Mouse (Mus musculus) retina, adult 2 months (tissue): ENCODE results near the gene Zfp385c.

Source experiments
- DNase-seq: peaks from one replicate; pipeline ENCODE4 v3.0.0-alpha.2; 2012; ENCODE audit warnings: low read depth, low spot score

Zfp385c gene

DNA sequence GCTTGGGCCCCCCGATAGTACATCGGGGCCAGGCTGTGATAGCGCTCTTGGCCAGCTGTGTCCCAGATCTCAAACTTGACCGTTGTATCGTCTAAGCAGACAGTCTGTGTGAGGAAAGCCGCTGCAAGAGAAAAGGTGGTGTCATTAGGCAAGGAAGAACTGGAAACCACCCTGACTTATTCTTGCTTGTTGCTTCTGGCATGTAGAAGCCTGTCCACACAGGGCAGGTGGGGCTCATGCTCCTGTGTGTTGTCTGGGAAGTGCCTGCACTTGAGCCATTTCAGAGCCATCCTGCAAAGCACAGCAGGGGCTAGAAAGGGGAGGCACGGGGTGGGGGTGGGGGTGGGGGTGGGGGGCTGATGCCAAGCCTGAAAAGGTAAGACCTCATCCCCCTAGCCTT, 26.2 kb upstream of the Zfp385c start:
- DNase-seq = no peak

DNA sequence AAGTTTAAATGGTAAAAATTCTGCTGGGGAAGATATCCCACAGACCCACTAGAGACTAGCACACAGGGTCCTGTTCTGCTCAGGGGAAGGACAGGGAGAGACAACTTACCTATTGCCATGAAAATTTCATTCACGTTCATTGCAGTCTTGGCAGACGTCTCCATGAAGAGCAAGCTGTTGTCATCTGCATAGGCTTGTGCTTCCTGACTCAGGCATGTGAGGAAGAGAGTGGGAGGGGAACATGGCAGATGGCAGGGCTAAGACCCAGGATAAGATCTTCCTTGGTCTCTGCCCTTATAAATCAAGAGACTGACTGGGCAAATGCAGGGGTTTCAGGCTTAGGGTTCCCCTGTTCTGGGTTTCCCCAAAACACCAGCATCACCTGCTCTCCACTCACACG, 24.4 kb upstream of the Zfp385c start:
- no peak for DNase-seq

- no peak for DNase-seq
Measured at GRCm38 (mm10) chr11:100714948-100715347, 22.7 kb upstream of the Zfp385c start.

GRCm38 (mm10) chr11:100714534-100714915, 22.3 kb upstream of the Zfp385c start:
- DNase-seq = peak; percentile 45

DNA sequence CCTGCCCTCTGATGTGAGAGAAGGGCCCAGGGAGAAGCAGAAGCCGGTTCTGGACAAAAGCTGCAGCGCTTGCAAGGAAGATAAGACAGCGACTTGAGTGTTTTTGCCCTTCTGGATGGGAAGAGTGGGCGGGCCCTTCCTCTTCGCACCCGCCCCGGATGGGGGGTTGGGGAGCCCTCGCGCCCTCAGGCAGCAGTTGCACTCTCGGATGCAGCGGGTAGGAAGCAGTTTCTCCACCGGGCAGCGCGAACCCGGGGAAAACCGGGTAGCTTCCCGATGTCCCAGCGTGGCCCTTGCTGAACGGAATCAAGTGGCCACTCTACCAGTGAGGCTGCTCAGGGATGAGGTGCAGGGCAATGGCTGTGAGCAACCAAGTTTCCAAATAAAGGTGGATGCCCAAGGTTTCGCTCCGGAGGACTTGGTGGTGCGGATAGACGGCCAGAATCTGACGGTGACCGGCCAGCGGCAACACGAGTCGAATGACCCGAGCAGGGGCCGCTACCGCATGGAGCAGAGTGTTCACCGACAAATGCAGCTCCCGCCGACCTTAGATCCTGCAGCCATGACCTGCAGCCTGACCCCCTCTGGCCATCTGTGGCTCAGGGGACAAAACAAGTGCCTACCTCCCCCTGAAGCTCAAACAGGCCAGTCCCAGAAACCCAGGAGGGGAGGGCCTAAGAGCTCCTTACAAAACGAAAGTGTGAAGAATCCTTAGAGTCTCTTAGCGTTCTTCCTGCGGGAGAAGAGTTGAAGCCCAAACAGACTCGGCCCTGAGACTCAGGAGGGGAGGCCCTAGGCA, 21.7 kb upstream of the Zfp385c start, which contains the start of gene Hspb9:
Gene Hspb9, plus strand, starts transcription at position 116 of the 799 bp plus-strand sequence.
- no peak for DNase-seq

- no peak for DNase-seq
Measured at GRCm38 (mm10) chr11:100713174-100713573, 20.9 kb upstream of the Zfp385c start.

GRCm38 (mm10) chr11:100711783-100712615, 19.7 kb upstream of the Zfp385c start, which contains the start of gene Kat2a:
Gene Kat2a, minus strand, starts transcription at chr11:100712465.
- peak; percentile 64 for DNase-seq

DNA sequence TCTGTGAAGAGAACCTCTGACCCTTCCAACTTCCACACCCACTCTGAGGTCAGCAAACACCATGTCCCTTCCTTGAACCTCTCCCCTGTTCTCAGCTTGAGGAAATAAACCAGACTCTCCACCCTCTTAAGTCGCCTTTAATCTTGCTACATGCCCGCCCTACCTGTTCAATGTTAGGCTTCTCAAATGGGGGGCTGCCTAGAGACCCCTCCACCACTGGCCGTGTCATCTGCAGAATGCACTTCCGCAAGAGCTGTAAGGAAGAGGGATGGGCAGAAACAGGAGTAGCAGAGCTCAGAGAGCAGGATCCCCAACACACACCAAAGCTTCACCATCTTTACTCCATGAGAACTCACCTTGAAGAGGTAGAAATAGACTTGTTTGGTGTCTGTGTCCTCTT, 18.7 kb upstream of the Zfp385c start:
- no peak for DNase-seq

DNA sequence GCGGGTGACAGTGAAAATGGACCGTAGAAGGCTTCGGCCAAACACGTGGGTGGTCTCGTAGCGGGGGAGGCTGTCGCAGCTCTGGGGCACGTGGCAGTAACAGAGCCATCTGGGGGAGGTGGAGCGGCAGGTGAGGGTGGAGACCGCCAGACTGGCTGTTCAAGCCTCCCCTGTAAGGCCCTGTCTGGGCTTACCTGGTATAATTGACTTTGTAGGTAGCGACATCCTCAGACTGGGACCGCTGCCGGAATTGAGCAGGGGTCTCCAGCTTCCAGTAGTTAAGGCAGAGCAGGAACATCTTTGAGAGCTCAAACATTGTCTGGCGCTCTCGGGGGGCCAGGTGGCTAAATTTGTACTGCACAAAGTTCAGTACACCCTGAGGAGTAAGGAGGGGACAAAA, 18.3 kb upstream of the Zfp385c start:
- no peak for DNase-seq

DNA sequence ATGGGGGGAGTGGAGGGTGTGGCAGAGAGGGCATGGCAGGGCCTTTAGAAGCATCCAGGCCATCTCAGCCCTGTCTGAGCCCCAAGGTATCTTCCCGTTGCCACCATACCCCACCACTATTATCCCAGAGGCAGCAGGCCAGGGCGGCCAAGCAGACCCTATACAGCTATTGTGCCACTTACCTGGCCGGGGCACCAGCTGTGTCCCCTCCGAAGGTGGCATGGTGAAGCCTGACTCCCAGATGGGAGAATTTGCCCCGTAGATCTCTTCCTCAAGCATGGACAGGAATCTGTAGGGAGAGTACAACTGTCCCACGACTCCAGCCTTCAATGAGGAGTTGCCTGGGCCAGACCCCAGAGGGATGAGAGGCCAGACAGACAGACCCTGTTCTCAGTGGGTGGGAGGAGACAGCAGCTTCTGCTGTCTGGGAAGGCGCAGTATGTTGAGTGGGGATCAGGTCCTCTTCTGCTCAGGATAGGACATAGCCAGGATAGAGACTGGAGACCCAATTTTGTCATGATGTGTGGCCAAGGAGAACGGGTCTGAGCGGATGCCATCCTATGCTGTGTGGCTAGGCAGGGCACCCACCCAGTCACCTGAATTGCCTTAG, 17.1 kb upstream of the Zfp385c start:
- no peak for DNase-seq

- DNase-seq = no peak
Measured at GRCm38 (mm10) chr11:100705095-100705747, 13.0 kb upstream of the Zfp385c start.

DNA sequence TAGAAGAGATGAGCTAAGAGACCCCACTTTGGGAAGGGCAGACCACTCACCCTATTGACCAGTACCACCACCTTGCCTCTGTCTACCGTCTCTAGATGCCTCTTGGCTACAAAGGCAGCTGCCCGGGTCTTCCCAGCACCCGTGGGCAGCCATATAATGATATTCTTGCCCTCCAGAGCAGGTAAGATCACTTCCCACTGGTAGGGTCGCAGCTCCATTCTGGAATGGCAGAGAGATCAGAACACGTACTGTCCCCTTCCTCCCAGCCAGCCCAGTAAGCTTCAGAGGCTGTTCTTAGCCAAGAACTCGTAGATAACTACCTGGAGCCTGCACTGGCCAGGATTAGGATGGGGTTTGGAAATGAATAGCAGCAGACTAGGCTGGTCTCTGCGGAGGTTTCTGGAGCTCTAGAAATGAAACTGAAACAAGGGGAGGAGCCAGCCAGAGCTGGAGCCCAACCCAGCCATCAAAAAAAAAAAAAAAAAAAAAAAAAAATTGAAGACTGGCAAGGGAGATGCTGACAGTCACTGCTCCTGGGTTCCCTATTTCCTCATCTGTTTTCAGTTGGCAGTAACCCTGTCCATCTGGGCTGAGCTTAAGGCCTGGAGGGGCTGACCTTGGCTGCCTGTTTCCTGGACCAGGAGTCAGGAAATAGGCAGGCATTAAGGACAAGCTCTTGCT, 11.7 kb upstream of the Zfp385c start, which contains the start of gene Dhx58:
Gene Dhx58, minus strand, starts transcription at position 421 of the 681 bp plus-strand sequence.
- no peak for DNase-seq

DNA sequence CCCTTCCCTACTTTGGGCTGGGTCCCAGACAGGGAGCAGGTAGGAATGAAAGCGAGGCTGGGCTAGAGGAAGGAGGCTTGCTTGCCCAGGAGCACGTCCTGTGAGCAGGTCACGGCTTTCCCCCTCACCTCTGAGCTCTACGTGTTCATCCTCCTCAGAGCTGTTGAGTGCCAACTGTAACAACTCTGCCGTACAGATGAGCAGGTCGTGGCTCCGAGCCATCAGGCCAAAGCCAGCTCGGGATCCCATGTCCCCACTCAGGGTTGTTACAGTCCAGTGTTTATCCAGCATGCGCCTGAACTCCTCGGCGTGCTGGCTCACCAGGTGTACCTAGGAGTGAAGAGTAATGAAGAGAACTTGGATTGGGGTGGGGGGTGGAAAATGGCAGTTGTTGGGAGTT, 11.1 kb upstream of the Zfp385c start:
- no peak for DNase-seq

DNA sequence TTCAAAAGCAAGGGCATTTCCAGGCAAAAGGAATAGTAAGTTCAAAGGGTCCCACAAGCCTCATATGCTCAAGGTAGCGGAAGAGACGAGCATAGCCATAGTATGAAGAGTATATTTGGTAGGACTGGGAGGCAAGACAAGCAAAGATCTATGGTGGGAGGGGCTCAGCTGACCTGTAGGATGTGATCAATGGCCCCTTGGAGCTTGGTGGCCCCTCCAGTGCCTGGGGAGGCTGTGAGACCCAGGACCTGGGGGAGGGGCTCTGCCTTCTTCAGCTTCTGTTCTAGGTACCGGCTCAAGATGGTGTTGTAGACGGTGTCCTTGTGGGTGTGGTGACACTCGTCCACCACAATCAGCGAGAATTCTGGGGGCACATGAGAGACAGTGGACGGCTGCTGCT, 10.7 kb upstream of the Zfp385c start:
- no peak for DNase-seq

- peak; percentile 49 for DNase-seq
Measured at GRCm38 (mm10) chr11:100702081-100702851, 10.0 kb upstream of the Zfp385c start.

- no peak for DNase-seq
Measured at GRCm38 (mm10) chr11:100701301-100701700, 9.0 kb upstream of the Zfp385c start.

DNA sequence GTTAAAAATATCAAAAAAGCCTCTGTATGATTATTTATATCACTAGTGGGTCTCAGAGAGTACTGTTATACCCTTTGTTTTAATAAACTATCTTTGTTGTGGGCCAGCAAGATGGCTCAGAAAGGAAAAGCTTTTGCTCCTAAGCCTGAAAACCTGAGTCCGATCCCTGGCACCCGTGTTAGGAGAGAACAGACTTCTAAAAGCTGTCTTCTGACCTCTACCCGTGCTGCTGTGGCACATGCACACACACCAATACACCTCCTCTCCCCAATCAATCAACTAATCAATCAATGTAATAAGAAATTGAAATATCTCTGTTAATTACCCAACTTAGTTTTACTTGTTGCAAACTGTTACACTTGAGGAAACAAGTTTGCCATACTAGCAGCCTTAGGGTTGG, 8.5 kb upstream of the Zfp385c start:
- no peak for DNase-seq

DNA sequence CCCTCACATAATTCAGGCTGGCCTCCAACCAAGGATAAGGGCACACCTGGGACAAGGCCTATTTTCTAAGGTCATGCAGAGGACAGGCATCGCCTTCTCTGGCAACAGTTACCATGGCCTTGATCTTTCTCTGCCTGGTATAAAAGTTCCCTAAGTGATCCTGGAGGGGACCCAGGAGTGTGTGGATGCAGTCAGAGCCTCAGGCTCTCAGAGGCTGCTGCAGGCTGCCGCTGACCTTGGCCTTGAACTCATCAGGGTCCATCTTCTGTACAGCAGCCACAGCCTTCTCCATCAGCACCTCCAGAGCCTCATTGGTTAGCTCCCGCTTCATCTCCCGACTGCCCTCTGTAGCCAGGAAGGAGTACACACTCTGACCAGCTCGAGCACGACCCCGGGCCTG, 5.7 kb upstream of the Zfp385c start:
- DNase-seq = no peak

GRCm38 (mm10) chr11:100694926-100695325, 2.7 kb upstream of the Zfp385c start:
- peak; percentile 62 for DNase-seq

- no peak for DNase-seq
Measured at GRCm38 (mm10) chr11:100693154-100693553, 899 bp upstream of the Zfp385c start.
